Mouse (Mus musculus): ENCODE data around the gene St3gal2. TPM values are rescaled to one million over a fixed set of nuclear protein-coding genes. Genes with fewer than 3 reads are reported as not detected.

Gene St3gal2
- polyA plus RNA-seq (2012; ENCODE audit: low replicate concordance), result 38.0 and 53.6 TPM in 2 replicates

DNA sequence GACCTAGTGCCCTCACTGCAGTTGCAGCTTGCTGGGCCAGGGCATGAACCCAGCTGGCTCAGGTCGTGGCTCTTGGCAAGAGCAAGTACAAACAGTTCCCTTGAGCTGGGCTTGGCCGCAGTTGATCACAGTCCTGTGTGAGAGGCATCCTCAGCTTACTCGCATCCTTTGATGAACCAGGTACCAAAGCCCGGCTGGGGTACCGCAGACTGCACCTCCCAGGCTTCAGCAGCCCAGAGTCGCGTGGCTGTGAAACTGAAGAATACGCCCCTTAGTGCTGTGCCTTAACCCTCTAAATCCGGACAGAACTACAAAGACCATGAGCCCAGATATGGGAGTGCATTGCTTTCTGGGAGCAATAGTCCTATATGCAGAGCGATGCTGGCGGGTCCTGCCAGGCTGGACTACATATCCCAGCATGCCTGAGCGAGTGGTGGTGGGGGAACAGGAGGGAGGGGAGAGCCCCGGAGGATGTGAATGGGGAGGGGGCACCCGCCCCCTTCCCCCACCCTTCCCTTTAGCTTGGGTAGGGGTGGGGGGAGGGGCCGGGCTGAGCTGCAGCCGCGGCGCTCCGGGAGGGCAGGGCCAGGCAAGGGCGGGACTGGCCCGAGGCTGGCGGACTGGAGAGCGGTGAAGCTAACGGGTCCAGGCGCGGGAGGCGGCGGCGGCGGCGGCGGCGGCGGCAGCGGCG lies at the start of gene St3gal2:
Gene St3gal2, plus strand, starts transcription at position 582 of the 691 bp plus-strand sequence.

DNA sequence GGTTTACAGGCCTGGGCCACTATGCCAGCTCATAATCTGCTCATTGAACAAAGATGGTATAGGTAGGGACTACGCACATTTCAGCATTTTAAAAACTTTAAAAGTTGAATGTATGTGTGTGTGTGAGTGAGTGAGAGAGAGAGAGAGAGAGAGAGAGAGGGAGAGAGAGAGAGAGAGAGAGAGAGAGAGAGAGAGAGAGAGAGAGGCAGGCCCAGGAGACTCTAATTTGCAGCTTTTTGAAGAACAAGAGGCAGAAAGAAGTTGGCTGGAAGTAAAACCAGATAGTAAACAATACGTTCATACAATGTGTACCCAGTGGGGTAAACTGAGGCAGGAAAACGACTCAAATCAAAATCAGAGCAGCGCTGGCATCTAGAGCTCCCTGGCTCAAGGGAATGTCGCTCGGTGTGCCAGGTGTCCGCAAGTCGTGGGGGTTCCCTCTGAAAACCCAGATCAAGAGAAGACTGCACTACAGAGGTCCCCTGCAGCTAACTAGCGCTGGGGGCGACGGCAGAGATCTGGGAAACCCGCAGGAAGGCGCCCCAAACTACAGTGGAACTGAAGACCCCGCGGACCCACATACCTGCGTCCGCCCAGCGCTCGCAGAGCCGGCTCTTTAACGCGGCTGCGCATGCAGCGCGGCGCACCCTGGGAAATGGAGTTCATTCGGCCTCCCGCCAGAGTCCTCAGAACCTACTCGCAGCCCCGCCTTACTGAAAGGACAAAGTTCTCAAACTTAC lies 17.7 kb upstream of the St3gal2 start, which contains the start of gene Fuk:
Gene Fuk, minus strand, starts transcription at position 650 of the 740 bp plus-strand sequence.

DNA sequence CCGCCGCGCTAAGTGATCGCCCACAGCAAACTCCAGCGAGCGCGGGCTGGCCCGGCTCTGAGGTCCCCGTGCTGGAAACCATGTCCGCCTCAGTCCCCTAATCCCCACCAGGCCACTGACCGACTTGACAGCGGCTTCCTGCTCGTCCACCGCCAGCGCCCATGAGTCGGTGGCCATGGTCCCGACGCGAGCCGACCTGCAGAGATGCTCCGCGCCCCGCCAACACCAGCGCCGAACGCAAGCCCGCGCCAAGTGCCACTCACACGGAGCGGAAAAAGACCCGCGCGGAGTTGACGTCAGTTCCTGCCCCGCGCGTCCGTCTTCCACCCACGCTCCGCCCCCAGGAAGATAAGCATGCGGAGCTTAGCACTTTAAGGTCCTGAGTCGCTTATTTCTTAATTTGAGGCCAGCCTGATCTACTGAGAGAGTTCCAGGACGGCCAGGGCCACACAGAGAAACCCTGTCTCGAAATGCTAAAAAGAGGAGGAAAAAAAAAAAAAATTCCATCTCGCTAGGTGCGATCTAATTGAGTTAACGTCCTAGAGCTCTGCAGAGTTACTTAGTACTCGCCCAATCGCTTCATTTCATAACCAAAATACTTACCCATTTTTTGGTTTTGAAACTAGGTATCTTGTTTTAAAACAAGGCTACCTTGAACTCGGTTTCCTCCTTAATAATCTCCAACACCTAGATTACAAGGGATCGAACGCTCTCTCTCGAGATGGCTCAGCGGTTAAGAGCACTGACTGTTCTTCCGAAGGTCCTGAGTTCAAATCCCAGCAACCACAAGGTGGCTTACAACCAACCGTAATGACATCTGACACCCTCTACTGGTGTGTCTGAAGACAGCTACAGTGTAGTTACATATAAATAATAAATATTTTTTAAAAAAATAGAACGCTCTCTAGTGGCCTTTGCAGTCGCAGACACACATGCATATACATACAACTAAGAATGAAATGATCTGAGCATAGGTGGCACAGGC lies 78.1 kb downstream of the St3gal2 start, which contains the start of gene Ddx19a:
Gene Ddx19a, minus strand, starts transcription at position 254 of the 985 bp plus-strand sequence.

Other genes starting within 250 kb of the St3gal2 start
- gene Mtss1l, start 198.4 kb upstream of the St3gal2 start, polyA plus RNA-seq (2012; ENCODE audit: low replicate concordance), result 7.0 and 8.0 TPM in 2 replicates
- gene Il34, start 114.0 kb upstream of the St3gal2 start, polyA plus RNA-seq (2012; ENCODE audit: low replicate concordance), result 2.8 TPM in 1 of 2 replicates, not detected in the other
- 6.0 and 6.7 TPM in 2 replicates for gene Cog4, start 73.3 kb upstream of the St3gal2 start, polyA plus RNA-seq (2012; ENCODE audit: low replicate concordance)
- gene Sf3b3, start 73.1 kb upstream of the St3gal2 start, polyA plus RNA-seq (2012; ENCODE audit: low replicate concordance), result 4.0 and 18.3 TPM in 2 replicates
- 8.1 TPM in 2 replicates for gene Fuk, start 17.4 kb upstream of the St3gal2 start, polyA plus RNA-seq (2012; ENCODE audit: low replicate concordance)
- 13.3 and 27.0 TPM in 2 replicates for gene Ddx19a, start 77.9 kb downstream of the St3gal2 start, polyA plus RNA-seq (2012; ENCODE audit: low replicate concordance)
- 1.7 and 3.6 TPM in 2 replicates for gene Ddx19b, start 111.8 kb downstream of the St3gal2 start, polyA plus RNA-seq (2012; ENCODE audit: low replicate concordance)
- gene Aars, start 113.2 kb downstream of the St3gal2 start, polyA plus RNA-seq (2012; ENCODE audit: low replicate concordance), result 18.3 and 34.4 TPM in 2 replicates
- 52.1 and 114 TPM in 2 replicates for gene Exosc6, start 136.4 kb downstream of the St3gal2 start, polyA plus RNA-seq (2012; ENCODE audit: low replicate concordance)
- not detected in 2 replicates for gene Clec18a, start 172.5 kb downstream of the St3gal2 start, polyA plus RNA-seq (2012; ENCODE audit: low replicate concordance)
- gene Pdpr, start 174.7 kb downstream of the St3gal2 start, polyA plus RNA-seq (2012; ENCODE audit: low replicate concordance), result 4.6 and 9.3 TPM in 2 replicates